Mouse (Mus musculus) kidney, embryonic 14.5 days (tissue): Measurements from ENCODE around the gene Actg2. TPM values are rescaled to one million over a fixed set of nuclear protein-coding genes. Genes with fewer than 3 reads are reported as not detected.

Experiments used
- ATAC-seq: fragments of 200-750 bp; cut with Nextera tagmentation; 2 replicates; pipeline ENCODE4 v1.8.0; 2017; ENCODE audit warnings: moderate number of reproducible peaks, mild to moderate bottlenecking, moderate TSS enrichment, moderate library complexity; ENCODE audit not compliant: low FRiP score, low TSS enrichment
- H3K27ac ChIP-seq: fragments of 300-500 bp; sonication (generic); 2 replicates; pipeline ENCODE4 v1.5.1; 2014; ENCODE audit warnings: low read depth, mild to moderate bottlenecking, low read length, moderate library complexity, mixed read lengths
- H3K27me3 ChIP-seq: fragments of 300-500 bp; sonication (generic); 2 replicates; pipeline ENCODE4 v1.6.1; 2014; ENCODE audit warnings: mild to moderate bottlenecking, low read length; ENCODE audit not compliant: control insufficient read depth, insufficient read depth
- H3K36me3 ChIP-seq: fragments of 300-500 bp; sonication (generic); 2 replicates; pipeline ENCODE4 v1.6.1; 2014; ENCODE audit warnings: low read length, mixed read lengths; ENCODE audit not compliant: control insufficient read depth, insufficient read depth
- H3K4me1 ChIP-seq: fragments of 300-500 bp; sonication (generic); 2 replicates; pipeline ENCODE4 v1.6.1; 2014; ENCODE audit warnings: low read length, mixed read lengths; ENCODE audit not compliant: control insufficient read depth, insufficient read depth
- H3K4me2 ChIP-seq: fragments of 300-500 bp; sonication (generic); replicated peaks from 2 replicates; pipeline ENCODE4 v1.6.1; 2014; ENCODE audit warnings: low read depth, mild to moderate bottlenecking, low read length
- H3K4me3 ChIP-seq: fragments of 300-500 bp; sonication (generic); 2 replicates; pipeline ENCODE4 v1.5.1; 2014; ENCODE audit warnings: mild to moderate bottlenecking, low read length
- H3K9ac ChIP-seq: fragments of 300-500 bp; sonication (generic); 2 replicates; pipeline ENCODE4 v1.6.1; 2014; ENCODE audit warnings: low read depth, mild to moderate bottlenecking, low read length, moderate library complexity
- H3K9me3 ChIP-seq: fragments of 300-500 bp; sonication (generic); 2 replicates; pipeline ENCODE4 v1.6.1; 2016; ENCODE audit warnings: low read length; ENCODE audit not compliant: control insufficient read depth
- WGBS: fragments of 180-500 bp; shearing (Covaris S2); extraction: QIAGEN DNeasy Blood & Tissue Kit; methylation state at CpG from one replicate; pipeline ENCODE4 v1.1.7; 2014; 5-methylcytosine and 5-hydroxymethylcytosine counted together
- polyA plus RNA-seq: library from polyadenylated mRNA; unstranded; fragments of >200 nt; fragmentation: Nextera tagmentation; extraction: Ambion mirVana; gene quantifications from 2 replicates; pipeline ENCODE4 v1.2.1, GENCODE M21; 2014

Gene Actg2
- polyA plus RNA-seq, 1 experiment from 2014 or later: 7.6 TPM

GRCm38 (mm10) chr6:83506258-83507167 is 29.6 kb downstream of the Actg2 start, which contains the start of gene Dguok:
TSS of gene Dguok (minus strand) at chr6:83506969.
- no peaks in the 10 kb centered on the region for H3K27me3 ChIP-seq
- H3K4me1 ChIP-seq: peaks cover 6% of the 10 kb centered on the region; the same call in 1 of the 2 replicates
- H3K9ac ChIP-seq: peak within 1 kb of the TSS; percentile 87
- H3K9me3 ChIP-seq: no peaks in the 10 kb centered on the region
- ATAC-seq: peak; percentile 99
- H3K4me3 ChIP-seq: peak within 1 kb of the TSS; percentile 81
- peak within 1 kb of the TSS; percentile 72 for H3K4me2 ChIP-seq
- no peaks in the 10 kb centered on the region for H3K36me3 ChIP-seq
- WGBS: under 1% methylated on average over 54 of the region's 54 CpGs
- peak within 1 kb of the TSS; percentile 94 for H3K27ac ChIP-seq

- H3K36me3 ChIP-seq: no peaks in the 10 kb centered on the region
- no peak for ATAC-seq
- 92% methylated on average over 4 of the region's 4 CpGs for WGBS
Observed at GRCm38 (mm10) chr6:83505554-83505953, 30.5 kb downstream of the Actg2 start.

GRCm38 (mm10) chr6:83503361-83503760 is 32.7 kb downstream of the Actg2 start:
- Histone ChIP-seq H3K9me3 (peaks cover 2% of the 10 kb centered on the region; the same call in 1 of the 2 replicates), H3K27ac (no peak overlapping the region), H3K36me3 (no peaks in the 10 kb centered on the region), H3K4me3 (no peak overlapping the region), H3K4me2 (no peak overlapping the region), H3K27me3 (no peaks in the 10 kb centered on the region), H3K4me1 (peaks cover 6% of the 10 kb centered on the region; the same call in 1 of the 2 replicates), H3K9ac (no peak overlapping the region)
- WGBS: 77% methylated on average over 3 of the region's 3 CpGs
- ATAC-seq: no peak

More at GRCm38 (mm10) chr6:83505554-83505953, 30.5 kb downstream of the Actg2 start:
- H3K4me3 ChIP-seq: peak overlapping the region; percentile 81
- peaks cover 6% of the 10 kb centered on the region; the same call in 1 of the 2 replicates for H3K4me1 ChIP-seq
- peak overlapping the region; percentile 72 for H3K4me2 ChIP-seq
- no peaks in the 10 kb centered on the region for H3K27me3 ChIP-seq
- H3K9ac ChIP-seq: peak overlapping the region; percentile 87; the same call in 1 of the 2 replicates
- no peak overlapping the region for H3K27ac ChIP-seq
- no peaks in the 10 kb centered on the region; the same call in 1 of the 2 replicates for H3K9me3 ChIP-seq

GRCm38 (mm10) chr6:83502656-83503055 is 33.4 kb downstream of the Actg2 start:
- Histone ChIP-seq H3K36me3 (0 out of 2 replicates have a peak, but pooled peaks cover under 1% of the 10 kb centered on the region), H3K9ac (no peak overlapping the region), H3K27me3 (no peaks in the 10 kb centered on the region), H3K27ac (no peak overlapping the region), H3K4me2 (no peak overlapping the region), H3K4me1 (peaks cover 6% of the 10 kb centered on the region; the same call in 1 of the 2 replicates), H3K4me3 (no peak overlapping the region), H3K9me3 (peaks cover 2% of the 10 kb centered on the region; the same call in 1 of the 2 replicates)
- ATAC-seq: no peak
- 92% methylated on average over 3 of the region's 3 CpGs for WGBS

- H3K4me2 ChIP-seq: no peak overlapping the region
- peaks cover 2% of the 10 kb centered on the region; the same call in 1 of the 2 replicates for H3K9me3 ChIP-seq
- H3K4me1 ChIP-seq: peaks cover 6% of the 10 kb centered on the region; the same call in 1 of the 2 replicates
- H3K27ac ChIP-seq: no peak overlapping the region
- no peak for ATAC-seq
- 50% methylated on average over 9 of the region's 9 CpGs for WGBS
- H3K36me3 ChIP-seq: 0 out of 2 replicates have a peak, but pooled peaks cover 2% of the 10 kb centered on the region
- no peaks in the 10 kb centered on the region for H3K27me3 ChIP-seq
- no peak overlapping the region for H3K4me3 ChIP-seq
- H3K9ac ChIP-seq: no peak overlapping the region
Observed at GRCm38 (mm10) chr6:83501524-83502310, 34.3 kb downstream of the Actg2 start.

- H3K27me3 ChIP-seq: no peaks in the 10 kb centered on the region
- H3K9ac ChIP-seq: no peak overlapping the region
- WGBS: 68% methylated on average over 3 of the region's 3 CpGs
- H3K9me3 ChIP-seq: peaks cover 2% of the 10 kb centered on the region; the same call in 1 of the 2 replicates
- H3K4me2 ChIP-seq: no peak overlapping the region
- H3K27ac ChIP-seq: no peak overlapping the region
- no peak overlapping the region for H3K4me3 ChIP-seq
- ATAC-seq: no peak
- H3K4me1 ChIP-seq: no peaks in the 10 kb centered on the region; the same call in 1 of the 2 replicates
- peaks cover 2% of the 10 kb centered on the region; the same call in 1 of the 2 replicates for H3K36me3 ChIP-seq
Observed at GRCm38 (mm10) chr6:83500462-83500861, 35.6 kb downstream of the Actg2 start.

GRCm38 (mm10) chr6:83499078-83499477 is 37.0 kb downstream of the Actg2 start:
- Histone ChIP-seq H3K9me3 (peaks cover 2% of the 10 kb centered on the region; the same call in 1 of the 2 replicates), H3K27me3 (no peaks in the 10 kb centered on the region), H3K4me2 (no peak overlapping the region), H3K4me1 (no peaks in the 10 kb centered on the region), H3K27ac (no peak overlapping the region), H3K36me3 (peaks cover 5% of the 10 kb centered on the region; the same call in 1 of the 2 replicates), H3K4me3 (no peak overlapping the region), H3K9ac (no peak overlapping the region)
- 93% methylated on average over 10 of the region's 10 CpGs for WGBS
- no peak for ATAC-seq

GRCm38 (mm10) chr6:83496753-83497710 is 39.0 kb downstream of the Actg2 start:
- no peak for ATAC-seq
- Histone ChIP-seq H3K36me3 (peaks cover 12% of the 10 kb centered on the region; the same call in 1 of the 2 replicates), H3K9ac (no peak overlapping the region), H3K4me2 (no peak overlapping the region), H3K9me3 (peaks cover 2% of the 10 kb centered on the region; the same call in 1 of the 2 replicates), H3K27me3 (no peaks in the 10 kb centered on the region), H3K4me1 (no peaks in the 10 kb centered on the region), H3K4me3 (no peak overlapping the region), H3K27ac (no peak overlapping the region)
- 82% methylated on average over 22 of the region's 22 CpGs for WGBS
